Mouse (Mus musculus) CH12.LX (cell line): ENCODE data around the gene Dpp10. TPM values are rescaled to one million over a fixed set of nuclear protein-coding genes. Genes with fewer than 3 reads are reported as not detected.

ENCODE experiments used
- DNase-seq: peaks from one replicate; pipeline ENCODE4 v3.0.0-alpha.2; 2013; ENCODE audit errors: extremely low read depth
- H3K27ac ChIP-seq: 2 replicates; pipeline ENCODE4 v1.5.1; 2012; ENCODE audit warnings: low read depth, mild to moderate bottlenecking, control low read depth, moderate library complexity; ENCODE audit not compliant: insufficient read depth
- H3K27me3 ChIP-seq: replicated peaks from 2 replicates; pipeline ENCODE3; 2012; ENCODE audit warnings: inconsistent platforms
- H3K36me3 ChIP-seq, 2 experiments: replicated peaks in 1 of 2; 2 replicates each; pipeline versions ENCODE3 to v1.6.1; 2012; ENCODE audit warnings: inconsistent platforms in 1 of 2, low read length in 1 of 2, mild to moderate bottlenecking in 1 of 2, mixed read lengths in 1 of 2, moderate library complexity in 1 of 2; ENCODE audit not compliant: control insufficient read depth in 1 of 2, insufficient read depth in 1 of 2
- H3K4me1 ChIP-seq, 2 experiments: 2 replicates each; pipeline ENCODE4 v1.6.1; 2012; ENCODE audit warnings: inconsistent platforms in 1 of 2, moderate library complexity in 1 of 2; ENCODE audit not compliant: insufficient read depth in 2 of 2, control insufficient read depth in 1 of 2
- H3K4me2 ChIP-seq: 2 replicates; pipeline ENCODE4 v1.6.1; 2012; ENCODE audit warnings: low read depth, mild to moderate bottlenecking, control low read depth; ENCODE audit not compliant: poor library complexity, insufficient read depth, severe bottlenecking
- H3K4me3 ChIP-seq, 3 experiments: fragments of 150-350 bp in 1 of 3; sonication (generic) in 1 of 3; replicated peaks in 1 of 3; 2 replicates each; pipeline versions ENCODE3 to v1.5.1; 2011 to 2012; ENCODE audit warnings: low read depth in 2 of 3, low read length in 2 of 3, mild to moderate bottlenecking in 2 of 3, moderate library complexity in 2 of 3, control low read depth in 1 of 3, improper control_type of control experiment in 1 of 3, inconsistent platforms in 1 of 3, mixed read lengths in 1 of 3; ENCODE audit not compliant: poor library complexity in 1 of 3
- H3K79me2 ChIP-seq: replicated peaks from 2 replicates; pipeline ENCODE4 v1.6.1; 2012; ENCODE audit warnings: mild to moderate bottlenecking, moderate library complexity; ENCODE audit not compliant: control insufficient read depth, poor library complexity, insufficient read depth, severe bottlenecking; ENCODE audit errors: extremely low read depth
- H3K9ac ChIP-seq: 2 replicates; pipeline ENCODE4 v1.6.1; 2012; ENCODE audit warnings: low read depth, mild to moderate bottlenecking, control low read depth, moderate library complexity; ENCODE audit not compliant: insufficient read depth
- H3K9me3 ChIP-seq: replicated peaks from 2 replicates; pipeline ENCODE3; 2012; ENCODE audit warnings: low read length, inconsistent platforms, mixed read lengths
- CTCF ChIP-seq, 2 experiments: IDR thresholded peaks in 1 of 2; conservative IDR thresholded peaks in 1 of 2; 2 replicates each; pipeline ENCODE4 v1.5.1; 2011 to 2012; ENCODE audit warnings: low read depth in 2 of 2, low read length in 2 of 2, improper control_type of control experiment in 1 of 2, inconsistent platforms in 1 of 2, mild to moderate bottlenecking in 1 of 2, moderate library complexity in 1 of 2
- E2F4 ChIP-seq: IDR thresholded peaks from 2 replicates; pipeline ENCODE4 v1.6.1; 2011; ENCODE audit warnings: low read depth, low read length, improper control_type of control experiment; ENCODE audit not compliant: insufficient replicate concordance
- EP300 ChIP-seq: IDR thresholded peaks from 2 replicates; pipeline ENCODE4 v1.6.1; 2011; ENCODE audit warnings: low read length, improper control_type of control experiment
- GABPA ChIP-seq: IDR thresholded peaks from 2 replicates; pipeline ENCODE4 v1.6.1; 2012; ENCODE audit warnings: low read depth, low read length, improper control_type of control experiment, inconsistent platforms; ENCODE audit not compliant: insufficient replicate concordance
- IRF4 ChIP-seq: IDR thresholded peaks from 2 replicates; pipeline ENCODE4 v1.6.1; 2014; ENCODE audit warnings: low read depth, mild to moderate bottlenecking, inconsistent platforms, low read length, improper control_type of control experiment
- MAFK ChIP-seq: IDR thresholded peaks from 2 replicates; pipeline ENCODE4 v1.6.1; 2011; ENCODE audit warnings: low read length, improper control_type of control experiment; ENCODE audit not compliant: insufficient replicate concordance
- MAX ChIP-seq: IDR thresholded peaks from 2 replicates; pipeline ENCODE4 v1.6.1; 2011; ENCODE audit warnings: low read length, improper control_type of control experiment
- MYC ChIP-seq: IDR thresholded peaks from 2 replicates; pipeline ENCODE4 v1.6.1; 2011; ENCODE audit warnings: low read depth, mild to moderate bottlenecking, improper control_type of control experiment, low read length
- NELFE ChIP-seq: IDR thresholded peaks from 2 replicates; pipeline ENCODE4 v1.6.1; 2011; ENCODE audit warnings: low read depth, low read length, improper control_type of control experiment
- PAX5 ChIP-seq: IDR thresholded peaks from 2 replicates; pipeline ENCODE4 v1.6.1; 2012; ENCODE audit warnings: low read length, inconsistent platforms, mixed read lengths
- POLR2A ChIP-seq: IDR thresholded peaks from 2 replicates; pipeline ENCODE4 v1.6.1; 2011; ENCODE audit warnings: low read depth, mild to moderate bottlenecking, improper control_type of control experiment, low read length
- POLR2AphosphoS2 ChIP-seq: IDR thresholded peaks from 2 replicates; pipeline ENCODE4 v1.6.1; 2011; ENCODE audit warnings: low read depth, low read length, improper control_type of control experiment
- RAD21 ChIP-seq: IDR thresholded peaks from 2 replicates; pipeline ENCODE4 v1.6.1; 2011; ENCODE audit warnings: low read depth, mild to moderate bottlenecking, low read length, improper control_type of control experiment, moderate library complexity
- SIN3A ChIP-seq: IDR thresholded peaks from 2 replicates; pipeline ENCODE4 v1.6.1; 2012; ENCODE audit warnings: low read length, improper control_type of control experiment, inconsistent platforms
- SMC3 ChIP-seq: IDR thresholded peaks from 2 replicates; pipeline ENCODE4 v1.6.1; 2011; ENCODE audit warnings: low read depth, low read length, improper control_type of control experiment
- UBTF ChIP-seq: IDR thresholded peaks from 2 replicates; pipeline ENCODE4 v1.6.1; 2012; ENCODE audit warnings: low read depth, mild to moderate bottlenecking, inconsistent platforms, low read length, improper control_type of control experiment, moderate library complexity
- USF1 ChIP-seq: IDR thresholded peaks from 2 replicates; pipeline ENCODE4 v1.6.1; 2014; ENCODE audit warnings: low read depth, mild to moderate bottlenecking, inconsistent platforms, low read length, improper control_type of control experiment
- ZC3H11A ChIP-seq: IDR thresholded peaks from 2 replicates; pipeline ENCODE4 v1.6.1; 2012; ENCODE audit warnings: low read depth, mild to moderate bottlenecking, inconsistent platforms, low read length, improper control_type of control experiment
- ZNF384 ChIP-seq: IDR thresholded peaks from 2 replicates; pipeline ENCODE4 v1.6.1; 2012; ENCODE audit warnings: low read depth, low read length, improper control_type of control experiment, inconsistent platforms
- dilution Hi-C: fragments of 300-500 bp; cut with MboI; formaldehyde crosslinking; loops from 2 replicates; pipeline ENCODE4 v1.14.3; 2020; ENCODE audit warnings: low sequenced_read_pairs; ENCODE audit not compliant: extremely low pct_unique_long_range_greater_than_20kb, extremely low pct_ligation_motif_present
- in situ Hi-C: fragments of 300-500 bp; cut with MboI; formaldehyde crosslinking; loops from 3 replicates; pipeline ENCODE4 v1.14.3; 2019; ENCODE audit warnings: low sequenced_read_pairs, low pct_ligation_motif_present, low pct_unique_long_range_greater_than_20kb, mixed read lengths
- polyA plus RNA-seq: library from polyadenylated mRNA; unstranded; fragments of >175 nt; gene quantifications from 2 replicates; pipeline ENCODE4 v1.2.1, GENCODE M21; 2012; ENCODE audit warnings: low read depth; ENCODE audit not compliant: insufficient read length
- total RNA-seq, 2 experiments: library from RNA; depleted of rRNA; stranded (reverse); fragments of 300-350 nt in 1 of 2; fragments of >200 nt in 1 of 2; gene quantifications; 2 replicates each; pipeline ENCODE4 v1.2.3; 2012 to 2014

The Dpp10 gene
- total and polyA plus RNA-seq, 3 experiments, result 0.01 TPM; not detected in 2

DNA sequence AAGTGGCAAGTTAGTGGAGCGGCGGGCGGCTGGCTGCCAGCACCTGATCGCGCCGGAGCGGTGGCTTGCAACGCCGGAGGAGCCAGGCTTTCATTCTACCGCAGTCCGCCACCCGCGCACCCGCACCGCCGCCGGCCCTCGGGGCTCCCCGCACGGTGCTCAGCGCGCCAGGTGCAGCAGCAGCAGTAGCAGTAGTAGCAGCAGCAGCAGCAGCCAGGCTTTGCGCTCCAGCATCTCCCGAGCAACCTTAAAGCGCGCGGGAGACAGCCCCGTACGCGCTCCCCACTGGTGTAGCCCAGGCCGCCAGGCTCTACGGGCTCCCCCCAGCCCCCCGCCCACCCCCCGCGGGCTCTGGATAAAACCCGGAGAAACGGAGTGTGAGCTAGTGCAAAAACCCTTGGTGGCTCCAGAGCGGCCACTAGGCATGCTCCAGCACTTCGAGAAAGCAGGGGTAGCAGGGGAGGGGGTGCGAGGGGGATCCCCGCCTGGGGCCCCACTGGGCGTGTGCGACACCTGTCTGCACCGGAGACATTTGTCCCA, 472 bp upstream of the Dpp10 start:
- no peak overlapping the region for H3K4me3 ChIP-seq
- H3K79me2 ChIP-seq, result no peaks in the 10 kb centered on the region
- H3K36me3 ChIP-seq, result no peaks in the 10 kb centered on the region
- TF ChIP-seq PAX5 (no peak), CTCF (conservative IDR thresholded peaks at IDR 0.05 in 1 of 2, IDR thresholded peaks at IDR 0.05 in 1 of 2; ENCODE audit: low read depth in 2 of 2, low read length in 2 of 2) (no peak), POLR2A (no peak), MYC (no peak), NELFE (no peak), RAD21 (no peak), UBTF (no peak), ZC3H11A (no peak), GABPA (no peak), IRF4 (no peak), MAFK (no peak), ZNF384 (no peak), E2F4 (no peak), EP300 (no peak), SMC3 (no peak)
- no peaks in the 10 kb centered on the region for H3K27me3 ChIP-seq
- H3K9ac ChIP-seq, result no peak overlapping the region
- H3K4me2 ChIP-seq, result no peak overlapping the region
- H3K9me3 ChIP-seq, result peaks cover 36% of the 10 kb centered on the region
- dilution Hi-C loops, result no loop called here
- H3K4me1 ChIP-seq, result no peaks in the 10 kb centered on the region
- DNase-seq, result no peak
- in situ Hi-C loops, result no loop called here
- no peak overlapping the region for H3K27ac ChIP-seq

DNA sequence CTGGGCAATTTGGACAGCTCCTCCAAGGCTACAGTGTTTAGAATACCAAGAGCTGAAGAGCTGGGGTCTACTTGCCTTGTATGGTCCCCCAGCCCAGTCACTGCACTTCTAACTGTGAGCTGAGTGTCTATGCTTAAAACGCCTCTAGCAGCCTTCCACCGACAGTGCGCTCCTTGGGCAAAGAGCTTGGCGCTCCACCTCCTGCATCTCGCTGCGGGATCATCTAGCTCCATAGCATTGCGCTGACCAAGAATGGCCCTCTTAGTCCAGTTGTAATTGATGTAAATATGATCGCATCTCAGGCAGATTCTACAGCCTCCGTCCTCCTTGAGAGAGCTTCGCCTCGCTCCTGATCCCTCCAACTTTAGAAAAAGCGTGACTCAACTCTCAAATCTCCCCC, 1.2 kb downstream of the Dpp10 start:
- Histone ChIP-seq H3K79me2 (no peaks in the 10 kb centered on the region), H3K4me1 (no peaks in the 10 kb centered on the region), H3K36me3 (no peaks in the 10 kb centered on the region), H3K27ac (no peak overlapping the region), H3K9me3 (peaks cover 36% of the 10 kb centered on the region), H3K9ac (no peak overlapping the region), H3K27me3 (no peaks in the 10 kb centered on the region), H3K4me3 (no peak overlapping the region), H3K4me2 (no peak overlapping the region)
- no peak for DNase-seq
- in situ Hi-C loops, result no loop called here
- dilution Hi-C loops, result no loop called here
- TF ChIP-seq POLR2AphosphoS2 (no peak), SIN3A (no peak), POLR2A (no peak), USF1 (no peak), UBTF (no peak), MAX (no peak)
